Mouse (Mus musculus): ENCODE measurements around the gene Adrb1. TPM values are rescaled to one million over a fixed set of nuclear protein-coding genes. Genes with fewer than 3 reads are reported as not detected.
"Not testable (repeated sequence)": the region's sequence is repeated elsewhere in the genome, so short reads cannot be mapped to it uniquely, and the experiment has no call there.

Gene Adrb1
- polyA plus RNA-seq, 1 experiment from 2014 or later, result 0.17 TPM

DNA sequence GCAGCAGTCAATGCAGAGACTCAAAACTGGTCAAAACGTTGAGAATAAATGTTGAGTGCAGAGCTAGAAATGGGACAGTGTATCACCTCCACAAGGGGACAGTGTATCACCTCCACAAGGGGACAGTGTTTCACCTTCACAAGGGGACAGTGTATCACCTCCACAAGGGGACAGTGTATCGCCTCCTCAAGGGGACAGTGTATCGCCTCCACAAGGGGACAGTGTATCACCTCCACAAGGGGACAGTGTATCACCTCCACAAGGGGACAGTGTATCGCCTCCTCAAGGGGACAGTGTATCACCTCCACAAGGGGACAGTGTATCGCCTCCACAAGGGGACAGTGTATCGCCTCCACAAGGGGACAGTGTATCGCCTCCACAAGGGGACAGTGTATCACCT, 56.5 kb downstream of the Adrb1 start:
- H3K4me1 ChIP-seq (replicated peaks; ENCODE audit: control insufficient read depth, insufficient read depth, low read length); H3K36me3 ChIP-seq (ENCODE audit: control insufficient read depth, insufficient read depth, low read length); DNase-seq (ENCODE audit: low spot score); H3K4me2 ChIP-seq (replicated peaks; ENCODE audit: low read depth, low read length); ATAC-seq (ENCODE audit: low FRiP score); H3K9me3 ChIP-seq (ENCODE audit: control insufficient read depth, low read length); H3K4me3 ChIP-seq (ENCODE audit: low read depth, low read length); H3K9ac ChIP-seq (ENCODE audit: low read depth, low read length); H3K27ac ChIP-seq (ENCODE audit: low read depth, low read length); H3K27me3 ChIP-seq (ENCODE audit: control insufficient read depth, insufficient read depth, low read length): not testable (repeated sequence)
- 91% methylated on average over 7 of the region's 7 CpGs for WGBS

Other genes starting within 250 kb of the Adrb1 start
- gene Dclre1a, start 174.0 kb upstream of the Adrb1 start, polyA plus RNA-seq (2014; fragmentation: Nextera tagmentation; extraction: Ambion mirVana), result 13.9 and 16.5 TPM in 2 replicates
- gene Nhlrc2, start 173.9 kb upstream of the Adrb1 start, polyA plus RNA-seq (2014; fragmentation: Nextera tagmentation; extraction: Ambion mirVana), result 12.9 and 14.4 TPM in 2 replicates
- 23.3 and 25.7 TPM in 2 replicates for gene Ccdc186, start 100.0 kb downstream of the Adrb1 start, polyA plus RNA-seq (2014; fragmentation: Nextera tagmentation; extraction: Ambion mirVana)
- 0.68 and 0.95 TPM in 2 replicates for gene Tdrd1, start 104.0 kb downstream of the Adrb1 start, polyA plus RNA-seq (2014; fragmentation: Nextera tagmentation; extraction: Ambion mirVana)
- 0.63 and 0.73 TPM in 2 replicates for gene Vwa2, start 152.1 kb downstream of the Adrb1 start, polyA plus RNA-seq (2014; fragmentation: Nextera tagmentation; extraction: Ambion mirVana)